Mouse (Mus musculus): ENCODE measurements around the gene Pcsk1n.
A peak's percentile ranks its signal among the peaks of the same experiment; 100 is the strongest.
"Not testable (repeated sequence)": the region's sequence is repeated elsewhere in the genome, so short reads cannot be mapped to it uniquely, and the experiment has no call there.

Pcsk1n gene

GRCm38 (mm10) chrX:7919601-7920383, at the start of gene Pcsk1n:
Gene Pcsk1n, plus strand, starts transcription at chrX:7919822.
- no peak for DNase-seq

- DNase-seq, result no peak
Observed at GRCm38 (mm10) chrX:7869826-7870225, 49.8 kb upstream of the Pcsk1n start.

GRCm38 (mm10) chrX:7878007-7878419, 41.6 kb upstream of the Pcsk1n start, which contains the start of gene Pim2:
Gene Pim2, plus strand, starts transcription at chrX:7878262.
- peak; percentile 76 for DNase-seq

- no peak for DNase-seq
Observed at GRCm38 (mm10) chrX:7878495-7878894, 41.1 kb upstream of the Pcsk1n start.

- peak; percentile 63 for DNase-seq
Observed at GRCm38 (mm10) chrX:7879819-7880218, 39.8 kb upstream of the Pcsk1n start.

GRCm38 (mm10) chrX:7883841-7884567, 35.6 kb upstream of the Pcsk1n start, which contains the start of gene Slc35a2:
Gene Slc35a2, plus strand, starts transcription at chrX:7884028.
- peak; percentile 84 for DNase-seq

- no peak for DNase-seq
Observed at GRCm38 (mm10) chrX:7898211-7898610, 21.4 kb upstream of the Pcsk1n start.

- peak; percentile 86 for DNase-seq
Observed at GRCm38 (mm10) chrX:7898880-7899874, 20.4 kb upstream of the Pcsk1n start, which contains the start of the genes Pqbp1 and Timm17b. Gene Pqbp1, minus strand, starts transcription at chrX:7899269. Gene Timm17b, plus strand, starts transcription at chrX:7899357.

GRCm38 (mm10) chrX:7904441-7904840, 15.2 kb upstream of the Pcsk1n start:
- no peak for DNase-seq

GRCm38 (mm10) chrX:7907735-7908134, 11.9 kb upstream of the Pcsk1n start, which contains the start of gene Gm10491:
Gene Gm10491, minus strand, starts transcription at chrX:7907835.
- DNase-seq, result no peak

GRCm38 (mm10) chrX:7909242-7909641, 10.4 kb upstream of the Pcsk1n start, which contains the start of gene Gm10490:
Gene Gm10490, plus strand, starts transcription at chrX:7909542.
- not testable (repeated sequence) for DNase-seq

GRCm38 (mm10) chrX:7910473-7910872, 9.1 kb upstream of the Pcsk1n start:
- DNase-seq, result no peak

- peak; percentile 18 for DNase-seq
Observed at GRCm38 (mm10) chrX:7915669-7916068, 4.0 kb upstream of the Pcsk1n start.

GRCm38 (mm10) chrX:7917960-7918359, 1.7 kb upstream of the Pcsk1n start:
- DNase-seq, result not testable (repeated sequence)

GRCm38 (mm10) chrX:7922032-7922431, 2.4 kb downstream of the Pcsk1n start:
- no peak for DNase-seq

GRCm38 (mm10) chrX:7926266-7926665, 6.6 kb downstream of the Pcsk1n start:
- no peak for DNase-seq

- DNase-seq, result no peak
Observed at GRCm38 (mm10) chrX:7927116-7927515, 7.5 kb downstream of the Pcsk1n start.

GRCm38 (mm10) chrX:7928270-7928790, 8.7 kb downstream of the Pcsk1n start, which contains the start of gene Eras:
Gene Eras, minus strand, starts transcription at chrX:7928607.
- no peak for DNase-seq

- DNase-seq, result no peak
Observed at GRCm38 (mm10) chrX:7936874-7937273, 17.3 kb downstream of the Pcsk1n start.

- DNase-seq, result no peak
Observed at GRCm38 (mm10) chrX:7937667-7938066, 18.0 kb downstream of the Pcsk1n start.

- DNase-seq, result no peak
Observed at GRCm38 (mm10) chrX:7945618-7946017, 26.0 kb downstream of the Pcsk1n start.
